Mouse (Mus musculus) embryonic fibroblast, embryonic 13.5 days (primary cell): ENCODE measurements around the gene St3gal3.

Experiments
- CTCF ChIP-seq: IDR thresholded peaks from 2 replicates; pipeline ENCODE4 v1.5.1; 2011; ENCODE audit warnings: mild to moderate bottlenecking, control low read depth, low read length, moderate library complexity, borderline replicate concordance; ENCODE audit not compliant: insufficient read depth
- POLR2A ChIP-seq: IDR thresholded peaks from 2 replicates; pipeline ENCODE4 v1.6.1; 2011; ENCODE audit warnings: low read depth, mild to moderate bottlenecking, control low read depth, low read length, moderate library complexity

- TF ChIP-seq CTCF (no peak), POLR2A (no peak)
These were observed 216.0 kb downstream of the St3gal3 start for GRCm38 (mm10) chr4:117918762-117919161.
